Mouse (Mus musculus) thymus, adult 2 months (tissue): ENCODE measurements around the gene Sstr2.

Experiments used
- CTCF ChIP-seq: fragments of 200-500 bp; IDR thresholded peaks from 2 replicates; pipeline ENCODE4 v1.5.1; 2012; ENCODE audit warnings: mild to moderate bottlenecking, control low read depth, low read length, moderate library complexity, borderline replicate concordance; ENCODE audit not compliant: control insufficient read depth, poor library complexity, insufficient read depth; ENCODE audit errors: extremely low read depth
- POLR2A ChIP-seq: fragments of 200-500 bp; IDR thresholded peaks from 2 replicates; pipeline ENCODE4 v1.6.1; 2012; ENCODE audit warnings: mild to moderate bottlenecking, low read length, control low read depth, moderate library complexity; ENCODE audit not compliant: control insufficient read depth, poor library complexity, insufficient read depth; ENCODE audit errors: extremely low read depth

DNA sequence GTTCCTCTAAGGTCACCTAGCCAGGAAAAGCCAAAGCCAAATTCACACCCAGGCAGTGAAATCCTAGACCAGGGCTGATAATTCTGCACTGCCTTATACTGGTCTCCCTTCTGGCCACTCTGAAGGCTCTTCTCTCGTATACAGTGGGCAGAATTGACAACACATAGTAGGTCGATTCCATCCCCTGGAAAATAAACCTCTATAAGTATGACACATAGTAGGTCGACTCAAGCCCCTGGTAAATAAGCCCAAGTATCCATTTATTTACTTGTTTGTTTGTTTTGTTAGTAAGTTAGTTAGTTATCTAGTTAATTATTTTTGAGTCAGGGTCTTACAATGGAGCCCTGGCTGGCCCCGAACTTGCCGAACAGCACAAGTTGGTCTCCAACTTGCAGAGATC is 24.0 kb upstream of the Sstr2 start:
- TF ChIP-seq CTCF (no peak), POLR2A (no peak)
